Mouse (Mus musculus) layer of hippocampus, postnatal 14 days (tissue): ENCODE data around the gene Gab1. TPM values are rescaled to one million over a fixed set of nuclear protein-coding genes. Genes with fewer than 3 reads are reported as not detected.
A peak's percentile ranks its signal among the peaks of the same experiment; 100 is the strongest.

ENCODE experiments used
- DNase-seq, 2 experiments: peaks; one replicate each; pipeline ENCODE4 v3.0.0; 2021 to 2022; ENCODE audit warnings: low spot score in 2 of 2, mixed read lengths in 1 of 2
- total RNA-seq, 2 experiments: library from RNA; stranded (reverse); gene quantifications; 2 replicates each; pipeline ENCODE4 v1.2.3; 2021

The Gab1 gene
- total RNA-seq, 2 experiments from 2014 or later: 19.2 to 21.1 TPM

DNA sequence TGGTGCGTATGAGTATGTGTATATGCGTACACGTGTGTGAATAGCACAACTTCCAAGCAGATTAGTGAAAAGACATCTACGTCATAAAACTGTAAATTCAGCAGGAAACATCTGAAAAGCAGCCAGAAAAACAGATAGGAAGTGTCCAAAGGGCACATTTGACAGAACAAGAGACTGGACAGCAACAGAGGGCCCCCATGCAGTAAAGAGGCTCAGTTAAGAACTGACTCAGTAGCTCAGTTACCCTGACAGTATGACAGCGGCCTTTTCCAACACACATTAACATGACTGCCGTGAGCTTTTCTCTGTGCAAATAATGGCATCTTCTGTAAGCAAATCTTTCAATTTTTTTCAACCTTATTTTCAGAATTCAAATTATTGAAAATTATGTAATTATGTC, 111.9 kb downstream of the Gab1 start:
- no peak for DNase-seq

DNA sequence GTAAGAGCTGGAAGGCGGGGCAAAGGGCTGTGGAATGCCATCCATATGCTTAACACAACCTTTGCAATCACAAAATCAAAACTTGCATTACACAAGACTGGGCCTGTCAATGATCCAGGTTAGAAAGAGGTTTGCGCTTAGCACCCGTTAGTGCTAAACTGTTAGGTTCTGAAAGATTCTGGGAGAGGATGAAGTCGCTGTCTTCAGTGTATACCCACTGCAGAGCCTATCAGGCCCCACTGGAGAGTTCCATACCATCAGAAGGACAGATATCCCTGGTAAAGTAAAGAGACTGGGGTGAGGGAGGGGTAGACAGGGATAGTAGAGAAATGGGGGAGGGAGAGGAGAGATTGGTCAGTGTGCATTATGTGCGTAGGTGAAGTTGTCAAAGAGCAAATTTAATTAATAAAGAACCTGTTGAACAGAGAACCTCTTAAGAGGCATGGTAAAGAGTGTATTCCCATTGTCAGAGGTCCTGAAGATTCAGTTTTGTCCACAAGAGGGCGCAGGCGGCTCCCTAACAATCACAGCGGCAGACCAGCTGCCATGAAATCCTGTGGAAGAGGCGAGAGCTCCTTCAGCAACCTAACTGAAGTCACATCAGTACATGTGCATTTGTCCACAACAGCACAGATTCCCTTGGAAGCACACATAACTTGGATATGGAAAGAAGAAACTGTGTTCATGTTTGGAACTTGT, 127.2 kb downstream of the Gab1 start:
- peak; percentile 73 to 85 for DNase-seq

DNA sequence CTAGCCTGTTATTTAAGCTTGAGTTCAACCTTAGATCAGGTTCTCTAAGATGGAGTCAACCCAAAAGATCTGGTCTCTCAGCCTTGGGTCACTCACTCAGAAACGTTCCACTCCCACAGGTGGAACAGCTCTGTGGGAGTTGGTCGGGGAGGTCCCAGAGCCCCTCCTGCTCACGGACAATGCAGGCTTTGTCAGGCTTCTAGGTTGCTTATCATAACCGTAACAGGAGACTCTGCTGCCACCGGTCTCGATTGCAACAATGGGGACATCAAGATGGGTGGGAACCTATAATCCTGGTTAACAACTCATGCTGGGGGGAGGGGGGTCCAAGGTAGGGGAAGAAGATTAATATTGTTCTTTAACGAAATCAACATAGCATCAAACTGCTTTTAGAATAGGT, 127.9 kb downstream of the Gab1 start:
- DNase-seq: no peak

DNA sequence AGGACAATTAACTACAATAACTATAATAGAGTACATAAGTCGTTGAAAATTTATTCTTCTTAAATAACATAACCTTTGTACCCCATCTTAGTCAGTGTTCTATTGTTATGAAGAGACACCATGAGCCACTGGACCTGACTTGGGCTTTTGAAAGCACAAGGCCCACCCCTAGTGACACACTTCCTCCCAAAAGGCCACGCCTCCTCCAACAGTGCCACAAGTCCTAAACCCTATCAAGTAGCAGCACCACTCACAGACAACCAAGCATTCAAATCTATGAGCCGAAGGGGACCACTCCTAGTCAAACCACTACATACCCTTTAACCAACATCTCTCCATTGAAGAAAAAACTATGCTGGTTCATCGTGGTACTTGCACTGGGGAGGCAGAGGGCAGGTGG, 131.2 kb downstream of the Gab1 start:
- DNase-seq: no peak

DNA sequence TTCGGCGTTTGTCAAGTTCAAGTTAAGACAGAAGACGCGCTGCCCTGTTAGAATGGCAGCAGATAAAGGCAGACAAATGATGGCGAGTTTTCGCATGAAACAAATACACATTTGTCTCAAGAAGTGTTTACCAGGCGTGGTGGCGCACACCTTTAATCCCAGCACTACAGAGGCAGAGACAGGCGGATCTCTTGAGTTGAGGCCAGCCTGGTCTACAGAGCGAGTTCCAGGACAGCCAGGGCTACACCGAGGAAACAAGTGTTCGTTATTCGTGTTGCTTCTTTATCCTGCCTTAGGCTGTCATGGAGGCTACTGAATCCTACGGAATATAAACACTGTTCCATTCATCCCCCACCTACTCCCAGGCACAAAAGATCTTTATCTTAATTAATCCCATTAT, 140.4 kb downstream of the Gab1 start:
- no peak for DNase-seq

DNA sequence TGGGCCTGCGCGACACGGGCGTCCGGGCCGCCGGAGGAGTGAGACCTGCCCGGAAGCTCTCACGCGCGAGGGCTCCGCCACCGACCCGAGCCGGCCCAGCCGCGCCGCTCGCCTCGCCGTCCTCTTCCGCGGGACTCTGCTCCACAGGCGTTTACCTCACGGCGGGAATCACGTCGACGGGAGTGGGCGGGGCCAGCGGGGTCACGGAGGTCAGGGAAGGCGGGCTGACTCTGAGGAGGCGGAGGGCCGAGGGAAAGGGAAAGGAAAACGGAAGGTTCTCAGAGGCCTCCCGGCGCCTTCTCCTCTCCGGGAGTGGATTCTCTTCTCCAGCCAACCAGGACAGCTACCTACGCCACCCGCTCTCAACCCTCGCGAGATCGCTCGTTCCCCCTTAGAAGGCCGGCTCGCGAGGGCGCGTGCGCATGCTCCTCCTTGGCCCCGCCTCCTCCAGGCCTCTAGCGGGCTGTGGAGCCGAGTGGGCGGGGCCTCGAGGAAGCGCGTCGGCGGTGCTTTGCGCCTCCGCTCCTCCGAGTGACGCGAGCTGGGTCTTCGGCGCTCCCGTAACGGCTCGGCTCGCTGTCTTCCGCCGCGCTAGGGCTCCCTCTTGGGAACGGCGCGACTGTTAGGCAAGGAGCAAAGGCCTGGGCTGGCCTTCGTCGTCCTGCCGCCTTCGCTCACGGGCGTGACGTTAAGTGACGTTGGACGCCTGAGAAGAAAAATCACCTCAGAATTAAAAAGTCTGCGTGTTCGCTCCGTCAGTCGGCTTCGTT, 141.0 kb downstream of the Gab1 start, which contains the start of gene Smarca5:
TSS of gene Smarca5 (minus strand) at position 343 of the 770 bp plus-strand sequence.
- DNase-seq: peak; percentile 93 to 95

DNA sequence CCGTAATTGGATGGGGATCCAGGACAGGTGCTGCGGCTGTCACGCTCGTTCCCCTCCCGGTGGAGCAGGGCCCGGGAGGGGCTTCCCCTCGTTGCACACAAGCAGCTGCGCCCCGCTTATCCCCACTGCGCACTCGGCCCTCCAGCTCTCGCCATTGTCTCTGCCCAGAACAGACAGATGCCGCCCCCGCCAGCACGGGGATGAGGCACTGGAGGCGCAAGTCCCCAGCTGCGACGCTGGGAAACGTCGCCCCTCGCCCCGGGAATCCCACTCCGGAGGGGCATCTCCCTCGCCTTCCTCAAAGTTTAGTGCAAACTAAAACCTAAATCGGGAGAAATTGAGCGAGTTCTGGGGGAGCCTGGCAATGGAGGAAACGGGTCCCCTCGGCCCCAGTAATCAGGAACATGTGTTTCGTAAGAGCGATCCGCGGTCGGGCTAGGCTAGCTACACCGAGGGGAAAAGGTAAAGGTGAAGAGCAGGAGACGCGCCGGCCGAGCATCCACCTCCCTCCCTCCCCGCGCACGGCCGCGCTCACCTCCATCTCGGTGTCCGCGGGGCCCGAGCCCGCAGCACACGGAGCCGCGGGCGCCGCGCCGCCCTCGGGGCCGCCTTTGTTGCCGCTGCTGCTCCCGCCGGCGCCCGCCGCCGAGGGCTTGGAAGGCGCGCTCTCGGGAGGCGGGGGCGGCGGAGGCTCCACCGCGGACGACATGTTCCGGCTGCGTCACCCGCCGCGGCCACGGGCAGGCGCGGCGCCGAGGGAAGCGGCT, 141.7 kb downstream of the Gab1 start:
- peak; percentile 56 to 58 for DNase-seq

DNA sequence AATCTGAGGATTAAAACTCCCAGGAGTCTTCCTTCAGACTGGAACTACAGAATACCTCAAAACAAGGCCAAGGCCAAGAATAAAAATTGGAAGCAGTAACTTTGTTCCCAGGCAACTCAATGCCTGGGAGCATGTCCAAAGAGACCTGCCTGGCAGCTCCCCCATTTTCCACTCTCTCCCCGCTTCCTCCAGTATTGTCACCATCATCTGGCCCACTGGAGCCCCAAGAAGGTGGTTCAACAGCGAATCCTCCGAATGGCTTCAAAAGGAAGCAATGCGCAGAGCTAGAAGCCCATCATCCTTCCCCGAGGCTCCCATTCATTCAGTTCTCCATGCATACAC, 142.3 kb downstream of the Gab1 start:
- no peak for DNase-seq

DNA sequence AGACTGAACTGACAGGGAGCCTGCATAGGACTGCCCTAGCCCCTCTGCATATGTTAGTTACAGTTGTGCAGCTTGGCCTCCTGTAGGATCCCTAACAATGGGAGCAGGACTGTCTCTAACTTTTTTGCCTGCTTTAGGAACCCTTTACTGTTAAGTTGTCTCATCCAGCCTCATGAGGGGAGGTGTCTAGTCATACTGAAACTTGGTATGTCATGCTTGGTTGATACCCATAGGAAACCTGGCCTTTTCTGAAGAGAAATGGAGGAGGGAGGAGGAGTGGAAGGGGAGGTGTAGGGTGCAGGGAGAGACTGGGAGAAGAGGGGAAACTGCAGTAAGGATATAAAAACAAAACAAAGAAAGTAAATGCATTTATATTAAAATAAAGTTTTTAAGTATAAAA, 148.0 kb downstream of the Gab1 start:
- DNase-seq: no peak

DNA sequence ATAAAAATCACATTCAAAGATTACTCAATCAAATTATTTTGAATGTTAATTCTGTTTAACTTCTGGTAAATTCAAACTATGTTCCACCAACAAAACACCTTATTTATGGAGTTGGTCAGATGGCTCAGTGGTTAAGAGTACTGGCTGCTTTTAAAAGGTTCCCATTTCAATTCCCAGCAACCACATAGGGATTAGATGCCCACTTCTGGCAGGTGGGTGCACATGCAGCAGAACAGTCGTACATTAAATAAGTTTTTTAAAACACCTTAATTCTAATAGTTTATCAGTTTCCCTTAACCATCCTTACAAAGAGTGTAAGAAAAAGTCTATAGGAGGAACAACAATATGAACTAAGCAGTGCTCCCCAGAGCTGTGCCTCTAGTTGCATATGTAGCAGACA, 165.9 kb downstream of the Gab1 start:
- DNase-seq: no peak

Other genes with a start within 250 kb of the Gab1 start
- gene Smarca5, start 141.0 kb downstream of the Gab1 start, total RNA-seq: 10 to 100 TPM; 53.6 to 57.3 TPM
- gene Usp38, start 134.4 kb upstream of the Gab1 start, total RNA-seq: 10 to 100 TPM; 25.2 to 26.6 TPM